Mouse (Mus musculus) splenic B cell, adult 2 months (primary cell): ENCODE measurements around the gene Anks1.

Experiments used
- DNase-seq: peaks from one replicate; pipeline ENCODE4 v3.0.0-alpha.2; 2011; ENCODE audit warnings: low read depth, low spot score
- H3K27me3 ChIP-seq: 2 replicates; pipeline ENCODE4 v1.6.1; 2012; ENCODE audit warnings: mild to moderate bottlenecking, low read length, moderate library complexity, mixed read lengths; ENCODE audit not compliant: control insufficient read depth, poor library complexity, insufficient read depth, severe bottlenecking
- H3K36me3 ChIP-seq: 2 replicates; pipeline ENCODE4 v1.6.1; 2012; ENCODE audit warnings: mild to moderate bottlenecking, low read length, moderate library complexity, mixed read lengths; ENCODE audit not compliant: control insufficient read depth, poor library complexity, insufficient read depth, severe bottlenecking

The Anks1 gene

GRCm38 (mm10) chr17:27914742-27915141 is 5.6 kb downstream of the Anks1 start:
- DNase-seq = no peak
- H3K27me3 ChIP-seq = no peaks in the 10 kb centered on the region
- no peaks in the 10 kb centered on the region for H3K36me3 ChIP-seq

- Histone ChIP-seq H3K36me3 (no peaks in the 10 kb centered on the region), H3K27me3 (no peaks in the 10 kb centered on the region)
- no peak for DNase-seq
Measured at GRCm38 (mm10) chr17:27916366-27916765, 7.3 kb downstream of the Anks1 start.

- DNase-seq = no peak
Measured at GRCm38 (mm10) chr17:27920676-27921075, 11.6 kb downstream of the Anks1 start.

GRCm38 (mm10) chr17:27922174-27922712 is 13.1 kb downstream of the Anks1 start:
- Histone ChIP-seq H3K36me3 (no peaks in the 10 kb centered on the region; the same call in 1 of the 2 replicates), H3K27me3 (no peaks in the 10 kb centered on the region)
- DNase-seq = no peak

More at GRCm38 (mm10) chr17:27920676-27921075, 11.6 kb downstream of the Anks1 start:
- Histone ChIP-seq H3K36me3 (no peaks in the 10 kb centered on the region; the same call in 1 of the 2 replicates), H3K27me3 (no peaks in the 10 kb centered on the region)

GRCm38 (mm10) chr17:27925054-27925453 is 15.9 kb downstream of the Anks1 start:
- no peak for DNase-seq
- no peaks in the 10 kb centered on the region for H3K27me3 ChIP-seq
- no peaks in the 10 kb centered on the region; the same call in 1 of the 2 replicates for H3K36me3 ChIP-seq

- no peaks in the 10 kb centered on the region for H3K27me3 ChIP-seq
- no peaks in the 10 kb centered on the region; the same call in 1 of the 2 replicates for H3K36me3 ChIP-seq
- no peak for DNase-seq
Measured at GRCm38 (mm10) chr17:27925504-27925903, 16.4 kb downstream of the Anks1 start.

- no peaks in the 10 kb centered on the region for H3K36me3 ChIP-seq
- H3K27me3 ChIP-seq = no peaks in the 10 kb centered on the region
- DNase-seq = no peak
Measured at GRCm38 (mm10) chr17:27930291-27930690, 21.2 kb downstream of the Anks1 start.

GRCm38 (mm10) chr17:27931826-27932225 is 22.7 kb downstream of the Anks1 start:
- DNase-seq = no peak
- H3K27me3 ChIP-seq = no peaks in the 10 kb centered on the region

GRCm38 (mm10) chr17:27934136-27934910 is 25.2 kb downstream of the Anks1 start:
- Histone ChIP-seq H3K36me3 (no peaks in the 10 kb centered on the region), H3K27me3 (no peaks in the 10 kb centered on the region)
- no peak for DNase-seq

More at GRCm38 (mm10) chr17:27931826-27932225, 22.7 kb downstream of the Anks1 start:
- H3K36me3 ChIP-seq = no peaks in the 10 kb centered on the region

GRCm38 (mm10) chr17:27935091-27935490 is 26.0 kb downstream of the Anks1 start:
- DNase-seq = no peak
- H3K36me3 ChIP-seq = no peaks in the 10 kb centered on the region
- no peaks in the 10 kb centered on the region for H3K27me3 ChIP-seq

- no peaks in the 10 kb centered on the region for H3K27me3 ChIP-seq
- no peaks in the 10 kb centered on the region for H3K36me3 ChIP-seq
- DNase-seq = no peak
Measured at GRCm38 (mm10) chr17:27937054-27937615, 28.0 kb downstream of the Anks1 start.

- Histone ChIP-seq H3K27me3 (no peaks in the 10 kb centered on the region), H3K36me3 (no peaks in the 10 kb centered on the region)
- DNase-seq = no peak
Measured at GRCm38 (mm10) chr17:27938121-27938754, 29.1 kb downstream of the Anks1 start.

- DNase-seq = no peak
- no peaks in the 10 kb centered on the region for H3K27me3 ChIP-seq
- H3K36me3 ChIP-seq = no peaks in the 10 kb centered on the region
Measured at GRCm38 (mm10) chr17:27939028-27939427, 29.9 kb downstream of the Anks1 start.

- no peak for DNase-seq
- Histone ChIP-seq H3K36me3 (no peaks in the 10 kb centered on the region), H3K27me3 (no peaks in the 10 kb centered on the region)
Measured at GRCm38 (mm10) chr17:27940352-27940751, 31.2 kb downstream of the Anks1 start.

GRCm38 (mm10) chr17:27941178-27941577 is 32.1 kb downstream of the Anks1 start:
- H3K27me3 ChIP-seq = no peaks in the 10 kb centered on the region

More at GRCm38 (mm10) chr17:27941178-27941577, 32.1 kb downstream of the Anks1 start:
- no peaks in the 10 kb centered on the region for H3K36me3 ChIP-seq
- no peak for DNase-seq
